Mouse (Mus musculus) heart, embryonic 12.5 days (tissue): ENCODE measurements at regions not wholly inside any gene's neighbourhood (a gene's known extent, or its start where the extent isn't known, plus 50 kb on each side); places are given as distances from the start of the nearest gene placed in this dataset.

Source experiments
- ATAC-seq: fragments of 200-750 bp; cut with Nextera tagmentation; 2 replicates; pipeline ENCODE4 v1.8.0; 2017; ENCODE audit warnings: moderate TSS enrichment, moderate library complexity; ENCODE audit not compliant: insufficient number of reproducible peaks, low FRiP score
- H3K27ac ChIP-seq: fragments of 300-500 bp; sonication (generic); 2 replicates; pipeline ENCODE4 v1.5.1; 2016; ENCODE audit warnings: mild to moderate bottlenecking, moderate library complexity; ENCODE audit not compliant: poor library complexity, severe bottlenecking
- H3K27me3 ChIP-seq: fragments of 300-500 bp; sonication (generic); replicated peaks from 2 replicates; pipeline ENCODE4 v1.6.1; 2016; ENCODE audit warnings: mild to moderate bottlenecking, moderate library complexity
- H3K36me3 ChIP-seq: fragments of 300-500 bp; sonication (generic); 2 replicates; pipeline ENCODE4 v1.6.1; 2016; ENCODE audit warnings: mild to moderate bottlenecking, moderate library complexity
- H3K4me1 ChIP-seq: fragments of 300-500 bp; sonication (generic); replicated peaks from 2 replicates; pipeline ENCODE4 v1.6.1; 2016; ENCODE audit warnings: mild to moderate bottlenecking
- H3K4me2 ChIP-seq: fragments of 300-500 bp; sonication (generic); 2 replicates; pipeline ENCODE4 v1.6.1; 2016; ENCODE audit warnings: mild to moderate bottlenecking, moderate library complexity
- H3K4me3 ChIP-seq: fragments of 300-500 bp; sonication (generic); 2 replicates; pipeline ENCODE4 v1.5.1; 2016; ENCODE audit warnings: mild to moderate bottlenecking
- H3K9ac ChIP-seq: fragments of 300-500 bp; sonication (generic); 2 replicates; pipeline ENCODE4 v1.6.1; 2016; ENCODE audit warnings: mild to moderate bottlenecking, moderate library complexity
- H3K9me3 ChIP-seq: fragments of 300-500 bp; sonication (generic); replicated peaks from 2 replicates; pipeline ENCODE4 v1.6.1; 2016; ENCODE audit warnings: mild to moderate bottlenecking, moderate library complexity
- WGBS: fragments of 180-500 bp; shearing (Covaris S2); methylation state at CpG from one replicate; pipeline ENCODE4 v1.1.7; 2016; 5-methylcytosine and 5-hydroxymethylcytosine counted together

- H3K4me3 ChIP-seq, result no peak overlapping the region
- no peaks in the 10 kb centered on the region for H3K9me3 ChIP-seq
- H3K4me1 ChIP-seq, result no peaks in the 10 kb centered on the region
- H3K9ac ChIP-seq, result no peak overlapping the region
- no peaks in the 10 kb centered on the region for H3K36me3 ChIP-seq
- no peak for ATAC-seq
- H3K27me3 ChIP-seq, result no peaks in the 10 kb centered on the region
- H3K4me2 ChIP-seq, result no peak overlapping the region
- no peak overlapping the region for H3K27ac ChIP-seq
These were observed 549.5 kb upstream of the Rag2 start for GRCm38 (mm10) chr2:101074990-101075389.

- Histone ChIP-seq H3K9me3 (no peaks in the 10 kb centered on the region), H3K4me1 (no peaks in the 10 kb centered on the region), H3K9ac (no peak overlapping the region), H3K27ac (no peak overlapping the region), H3K36me3 (no peaks in the 10 kb centered on the region), H3K27me3 (no peaks in the 10 kb centered on the region), H3K4me2 (no peak overlapping the region), H3K4me3 (no peak overlapping the region)
- no peak for ATAC-seq
- WGBS, result 55% methylated on average over 1 of the region's 1 CpGs
These were observed 544.3 kb upstream of the Rag2 start for GRCm38 (mm10) chr2:101080231-101080630.

- H3K27ac ChIP-seq, result no peak overlapping the region
- no peak for ATAC-seq
- H3K4me1 ChIP-seq, result no peaks in the 10 kb centered on the region
- no peaks in the 10 kb centered on the region for H3K27me3 ChIP-seq
- no peak overlapping the region for H3K4me2 ChIP-seq
- no peak overlapping the region for H3K9ac ChIP-seq
- H3K4me3 ChIP-seq, result no peak overlapping the region
- no peaks in the 10 kb centered on the region for H3K36me3 ChIP-seq
- no peaks in the 10 kb centered on the region for H3K9me3 ChIP-seq
These were observed 540.7 kb upstream of the Rag2 start for GRCm38 (mm10) chr2:101083813-101084212.

GRCm38 (mm10) chr2:101084648-101085047 lies 539.9 kb upstream of the Rag2 start:
- ATAC-seq, result no peak
- WGBS, result 66% methylated on average over 1 of the region's 1 CpGs
- H3K9me3 ChIP-seq, result no peaks in the 10 kb centered on the region

GRCm38 (mm10) chr2:101107183-101107872 lies 517.2 kb upstream of the Rag2 start:
- H3K27me3 ChIP-seq, result no peaks in the 10 kb centered on the region
- H3K4me1 ChIP-seq, result no peaks in the 10 kb centered on the region
- ATAC-seq, result no peak
- no peak overlapping the region for H3K4me3 ChIP-seq
- 73% methylated on average over 1 of the region's 1 CpGs for WGBS
- no peaks in the 10 kb centered on the region for H3K9me3 ChIP-seq
- H3K9ac ChIP-seq, result no peak overlapping the region
- no peaks in the 10 kb centered on the region for H3K36me3 ChIP-seq
- no peak overlapping the region for H3K4me2 ChIP-seq
- H3K27ac ChIP-seq, result no peak overlapping the region

More at GRCm38 (mm10) chr2:101084648-101085047, 539.9 kb upstream of the Rag2 start:
- Histone ChIP-seq H3K36me3 (no peaks in the 10 kb centered on the region), H3K4me3 (no peak overlapping the region), H3K27me3 (no peaks in the 10 kb centered on the region), H3K4me1 (no peaks in the 10 kb centered on the region), H3K9ac (no peak overlapping the region), H3K27ac (no peak overlapping the region), H3K4me2 (no peak overlapping the region)

- Histone ChIP-seq H3K4me1 (no peaks in the 10 kb centered on the region), H3K27ac (no peak overlapping the region), H3K4me3 (no peak overlapping the region), H3K9ac (no peak overlapping the region), H3K36me3 (no peaks in the 10 kb centered on the region), H3K4me2 (no peak overlapping the region), H3K9me3 (no peaks in the 10 kb centered on the region), H3K27me3 (no peaks in the 10 kb centered on the region)
- no peak for ATAC-seq
- 23% methylated on average over 1 of the region's 1 CpGs for WGBS
These were observed 487.7 kb upstream of the Rag2 start for GRCm38 (mm10) chr2:101136867-101137266.

GRCm38 (mm10) chr2:101139931-101140330 lies 484.6 kb upstream of the Rag2 start:
- Histone ChIP-seq H3K36me3 (no peaks in the 10 kb centered on the region), H3K4me3 (no peak overlapping the region), H3K4me2 (no peak overlapping the region), H3K27ac (no peak overlapping the region), H3K4me1 (no peaks in the 10 kb centered on the region), H3K9ac (no peak overlapping the region), H3K9me3 (no peaks in the 10 kb centered on the region), H3K27me3 (no peaks in the 10 kb centered on the region)
- WGBS, result 89% methylated on average over 1 of the region's 1 CpGs
- no peak for ATAC-seq

GRCm38 (mm10) chr2:101156755-101157271 lies 467.7 kb upstream of the Rag2 start:
- WGBS, result 74% methylated on average over 5 of the region's 5 CpGs
- no peak overlapping the region for H3K27ac ChIP-seq
- H3K4me1 ChIP-seq, result no peaks in the 10 kb centered on the region
- no peaks in the 10 kb centered on the region for H3K36me3 ChIP-seq
- ATAC-seq, result no peak
- H3K9me3 ChIP-seq, result no peaks in the 10 kb centered on the region
- H3K9ac ChIP-seq, result no peak overlapping the region
- H3K4me2 ChIP-seq, result no peak overlapping the region
- H3K4me3 ChIP-seq, result no peak overlapping the region
- no peaks in the 10 kb centered on the region for H3K27me3 ChIP-seq

- WGBS, result 17% methylated on average over 4 of the region's 4 CpGs
- H3K36me3 ChIP-seq, result no peaks in the 10 kb centered on the region
- ATAC-seq, result no peak
These were observed 465.2 kb upstream of the Rag2 start for GRCm38 (mm10) chr2:101159276-101159675.

GRCm38 (mm10) chr2:101165942-101166341 lies 458.6 kb upstream of the Rag2 start:
- Histone ChIP-seq H3K27me3 (no peaks in the 10 kb centered on the region), H3K4me2 (no peak overlapping the region), H3K4me1 (no peaks in the 10 kb centered on the region), H3K27ac (no peak overlapping the region), H3K9ac (no peak overlapping the region), H3K4me3 (no peak overlapping the region), H3K36me3 (no peaks in the 10 kb centered on the region), H3K9me3 (no peaks in the 10 kb centered on the region)
- 79% methylated on average over 6 of the region's 6 CpGs for WGBS
- ATAC-seq, result no peak

More at GRCm38 (mm10) chr2:101159276-101159675, 465.2 kb upstream of the Rag2 start:
- Histone ChIP-seq H3K27me3 (no peaks in the 10 kb centered on the region), H3K9me3 (no peaks in the 10 kb centered on the region), H3K4me3 (no peak overlapping the region), H3K4me2 (no peak overlapping the region), H3K4me1 (no peaks in the 10 kb centered on the region), H3K27ac (no peak overlapping the region), H3K9ac (no peak overlapping the region)

GRCm38 (mm10) chr2:101172806-101173205 lies 451.7 kb upstream of the Rag2 start:
- H3K27ac ChIP-seq, result no peak overlapping the region
- no peak overlapping the region for H3K9ac ChIP-seq
- no peaks in the 10 kb centered on the region for H3K4me1 ChIP-seq
- no peaks in the 10 kb centered on the region for H3K9me3 ChIP-seq
- no peak overlapping the region for H3K4me3 ChIP-seq
- no peak overlapping the region for H3K4me2 ChIP-seq
- no peak for ATAC-seq
- no peaks in the 10 kb centered on the region for H3K36me3 ChIP-seq
- 65% methylated on average over 6 of the region's 6 CpGs for WGBS
- no peaks in the 10 kb centered on the region for H3K27me3 ChIP-seq

- Histone ChIP-seq H3K9me3 (no peaks in the 10 kb centered on the region), H3K4me1 (no peaks in the 10 kb centered on the region), H3K4me3 (no peak overlapping the region), H3K27ac (no peak overlapping the region), H3K4me2 (no peak overlapping the region), H3K27me3 (no peaks in the 10 kb centered on the region), H3K36me3 (no peaks in the 10 kb centered on the region), H3K9ac (no peak overlapping the region)
- ATAC-seq, result no peak
- WGBS, result 62% methylated on average over 3 of the region's 3 CpGs
These were observed 449.4 kb upstream of the Rag2 start for GRCm38 (mm10) chr2:101175124-101175523.
